Mouse (Mus musculus) lung, postnatal 0 days (tissue): ENCODE measurements around the gene C1s2. TPM values are rescaled to one million over a fixed set of nuclear protein-coding genes. Genes with fewer than 3 reads are reported as not detected.
"Not testable (repeated sequence)": the region's sequence is repeated elsewhere in the genome, so short reads cannot be mapped to it uniquely, and the experiment has no call there.

Experiments used
- ATAC-seq: fragments of 200-750 bp; cut with Nextera tagmentation; 2 replicates; pipeline ENCODE4 v1.8.0; 2017; ENCODE audit warnings: moderate library complexity
- DNase-seq: peaks from one replicate; pipeline ENCODE4 v3.0.0-alpha.2; 2016; ENCODE audit warnings: low spot score
- H3K27ac ChIP-seq: fragments of 300-500 bp; sonication (generic); 2 replicates; pipeline ENCODE4 v1.5.1; 2014; ENCODE audit warnings: antibody characterized with exemption, mild to moderate bottlenecking, low read length, mixed read lengths
- H3K27me3 ChIP-seq: fragments of 300-500 bp; sonication (generic); replicated peaks from 2 replicates; pipeline ENCODE4 v1.6.1; 2014; ENCODE audit warnings: low read length, mixed read lengths; ENCODE audit not compliant: insufficient read depth
- H3K36me3 ChIP-seq: fragments of 300-500 bp; sonication (generic); 2 replicates; pipeline ENCODE4 v1.6.1; 2014; ENCODE audit warnings: low read length, mixed read lengths; ENCODE audit not compliant: insufficient read depth
- H3K4me1 ChIP-seq: fragments of 300-500 bp; sonication (generic); 2 replicates; pipeline ENCODE4 v1.6.1; 2014; ENCODE audit warnings: antibody characterized with exemption, low read depth, low read length, mixed read lengths; ENCODE audit not compliant: insufficient read depth
- H3K4me2 ChIP-seq: fragments of 300-500 bp; sonication (generic); replicated peaks from 2 replicates; pipeline ENCODE4 v1.6.1; 2014; ENCODE audit warnings: low read depth, mild to moderate bottlenecking, low read length, moderate library complexity, mixed read lengths
- H3K4me3 ChIP-seq: fragments of 300-500 bp; sonication (generic); 2 replicates; pipeline ENCODE4 v1.5.1; 2014; ENCODE audit warnings: low read depth, low read length
- H3K9ac ChIP-seq: fragments of 300-500 bp; sonication (generic); replicated peaks from 2 replicates; pipeline ENCODE4 v1.6.1; 2014; ENCODE audit warnings: low read depth, mild to moderate bottlenecking
- H3K9me3 ChIP-seq: fragments of 300-500 bp; sonication (generic); 2 replicates; pipeline ENCODE4 v1.6.1; 2016; ENCODE audit warnings: low read length, mixed read lengths
- CTCF ChIP-seq: IDR thresholded peaks from 2 replicates; pipeline ENCODE4 v1.5.1; 2016; ENCODE audit warnings: antibody characterized with exemption, mild to moderate bottlenecking
- EP300 ChIP-seq: IDR thresholded peaks from 2 replicates; pipeline ENCODE4 v1.6.1; 2016; ENCODE audit warnings: antibody characterized with exemption, mild to moderate bottlenecking, control low read depth
- WGBS: fragments of 180-500 bp; shearing (Covaris S2); extraction: QIAGEN DNeasy Blood & Tissue Kit; methylation state at CpG from one replicate; pipeline ENCODE4 v1.1.7; 2014; 5-methylcytosine and 5-hydroxymethylcytosine counted together
- polyA plus RNA-seq: library from polyadenylated mRNA; unstranded; fragments of >200 nt; fragmentation: Nextera tagmentation; extraction: Ambion mirVana; gene quantifications from 2 replicates; pipeline ENCODE4 v1.2.1, GENCODE M21; 2015

Gene C1s2
- polyA plus RNA-seq, 1 experiment from 2014 or later = 0.12 TPM

GRCm38 (mm10) chr6:124584935-124585334 lies 51.0 kb downstream of the C1s2 start:
- 34% methylated on average over 3 of the region's 3 CpGs for WGBS
- no peak overlapping the region for H3K4me3 ChIP-seq

GRCm38 (mm10) chr6:124582231-124582630 lies 53.7 kb downstream of the C1s2 start:
- 90% methylated on average over 1 of the region's 1 CpGs for WGBS
- ATAC-seq (no peak), DNase-seq (no peak)
- Histone ChIP-seq H3K9ac (no peak overlapping the region), H3K36me3 (no peaks in the 10 kb centered on the region), H3K27me3 (no peaks in the 10 kb centered on the region), H3K4me3 (no peak overlapping the region), H3K27ac (no peak overlapping the region), H3K4me2 (no peak overlapping the region), H3K4me1 (no peaks in the 10 kb centered on the region), H3K9me3 (no peaks in the 10 kb centered on the region)
- TF ChIP-seq EP300 (no peak), CTCF (no peak)

More at GRCm38 (mm10) chr6:124584935-124585334, 51.0 kb downstream of the C1s2 start:
- Histone ChIP-seq H3K27me3 (no peaks in the 10 kb centered on the region), H3K4me2 (no peak overlapping the region), H3K4me1 (no peaks in the 10 kb centered on the region), H3K9ac (0 out of 2 replicates have a peak overlapping the region, but pooled peaks have one; percentile 5), H3K36me3 (no peaks in the 10 kb centered on the region), H3K9me3 (no peaks in the 10 kb centered on the region), H3K27ac (no peak overlapping the region)
- DNase-seq (no peak), ATAC-seq (no peak)
- TF ChIP-seq EP300 (no peak), CTCF (no peak)

GRCm38 (mm10) chr6:124580155-124580554 lies 55.7 kb downstream of the C1s2 start:
- H3K4me3 ChIP-seq, H3K27ac ChIP-seq, H3K9me3 ChIP-seq, DNase-seq, H3K36me3 ChIP-seq, H3K4me2 ChIP-seq, ATAC-seq, H3K27me3 ChIP-seq, H3K9ac ChIP-seq, H3K4me1 ChIP-seq: not testable (repeated sequence)
- 67% methylated on average over 6 of the region's 7 CpGs for WGBS

GRCm38 (mm10) chr6:124575155-124575678 lies 60.7 kb downstream of the C1s2 start:
- H3K27ac ChIP-seq, H3K36me3 ChIP-seq, DNase-seq, H3K4me2 ChIP-seq, H3K9me3 ChIP-seq, H3K4me3 ChIP-seq, H3K27me3 ChIP-seq, H3K4me1 ChIP-seq, ATAC-seq, H3K9ac ChIP-seq: not testable (repeated sequence)
- WGBS = 84% methylated on average over 3 of the region's 3 CpGs

Other genes starting within 250 kb of the C1s2 start
- 28.5 and 29.2 TPM in 2 replicates for gene Pex5, start 221.0 kb downstream of the C1s2 start, polyA plus RNA-seq
- gene Clstn3, start 171.3 kb downstream of the C1s2 start, polyA plus RNA-seq = 0.31 and 0.88 TPM in 2 replicates
- 1.5 and 2.2 TPM in 2 replicates for gene C1rl, start 143.0 kb downstream of the C1s2 start, polyA plus RNA-seq
- gene C1ra, start 123.7 kb downstream of the C1s2 start, polyA plus RNA-seq = 23.2 and 24.7 TPM in 2 replicates
- gene C1s1, start 93.7 kb downstream of the C1s2 start, polyA plus RNA-seq = 18.7 and 18.8 TPM in 2 replicates
- gene C1rb, start 65.8 kb downstream of the C1s2 start, polyA plus RNA-seq = 0.06 TPM in 1 of 2 replicates, not detected in the other
- gene Lpcat3, start 26.9 kb upstream of the C1s2 start, polyA plus RNA-seq = 67.3 and 74.2 TPM in 2 replicates
- 83.1 and 86.7 TPM in 2 replicates for gene Emg1, start 76.1 kb upstream of the C1s2 start, polyA plus RNA-seq
- gene Phb2, start 76.3 kb upstream of the C1s2 start, polyA plus RNA-seq = 162 and 169 TPM in 2 replicates
- 24.0 and 27.8 TPM in 2 replicates for gene Ptpn6, start 102.6 kb upstream of the C1s2 start, polyA plus RNA-seq
- gene Grcc10, start 105.3 kb upstream of the C1s2 start, polyA plus RNA-seq = 332 and 367 TPM in 2 replicates
- not detected in 2 replicates for gene Gm45234, start 119.9 kb upstream of the C1s2 start, polyA plus RNA-seq
- 9.6 and 11.2 TPM in 2 replicates for gene Atn1, start 120.4 kb upstream of the C1s2 start, polyA plus RNA-seq
- 1.2 and 1.5 TPM in 2 replicates for gene Eno2, start 133.6 kb upstream of the C1s2 start, polyA plus RNA-seq
- gene Lrrc23, start 143.6 kb upstream of the C1s2 start, polyA plus RNA-seq = 26.7 and 34.0 TPM in 2 replicates
- gene Spsb2, start 172.6 kb upstream of the C1s2 start, polyA plus RNA-seq = 27.6 and 33.7 TPM in 2 replicates
- 186 and 187 TPM in 2 replicates for gene Tpi1, start 178.2 kb upstream of the C1s2 start, polyA plus RNA-seq
- 53.6 and 54.3 TPM in 2 replicates for gene Usp5, start 193.4 kb upstream of the C1s2 start, polyA plus RNA-seq
- gene Cdca3, start 193.5 kb upstream of the C1s2 start, polyA plus RNA-seq = 8.2 and 11.8 TPM in 2 replicates
- gene Gnb3, start 204.2 kb upstream of the C1s2 start, polyA plus RNA-seq = 0.24 and 0.26 TPM in 2 replicates
- 8.4 and 9.3 TPM in 2 replicates for gene P3h3, start 221.7 kb upstream of the C1s2 start, polyA plus RNA-seq
- gene Gpr162, start 227.9 kb upstream of the C1s2 start, polyA plus RNA-seq = 0.20 and 0.26 TPM in 2 replicates